15 mouse cellular contexts compared by ENCODE assay signal in the genomic region with DNA sequence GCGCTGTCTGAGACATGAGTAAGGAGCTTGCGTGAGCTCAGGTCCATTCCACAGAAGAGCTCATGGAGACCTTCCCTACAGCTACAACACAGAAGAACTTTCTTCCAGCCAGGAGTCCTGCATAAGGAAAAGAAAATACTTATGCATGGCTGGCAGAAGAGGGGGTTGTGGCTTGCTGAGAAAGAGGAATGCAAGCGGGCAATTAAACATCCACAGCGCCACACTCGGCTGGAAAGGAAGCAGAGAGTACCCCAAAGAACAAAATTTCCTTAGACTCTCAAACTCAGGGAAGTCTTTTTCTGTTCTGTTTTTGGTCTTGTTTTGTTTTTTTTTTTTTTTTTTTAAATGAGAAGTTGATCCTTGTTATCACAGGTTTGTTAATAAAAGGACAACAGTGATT.
DNase-seq lines count a peak whose midpoint lies in the region; ATAC-seq and TF ChIP-seq lines count a peak whose summit lies in the region.
"Had no signal": no experiment of that assay in that cellular context is flagged by ENCODE, and none has a peak within 500 bp of the region (broad histone marks: within the 10 kb centered on the region; RNA-seq: fewer than 3 reads in every experiment).

No protein-coding gene starts in this region.

- DNase-seq in gastrocnemius, adult 2 months = no peak
- DNase-seq in gastrocnemius, postnatal 10 days = no peak
- peak; percentile 38 for DNase-seq in kidney, adult 2 months
- no peak for DNase-seq in kidney, adult 11 months
- DNase-seq in lung, embryonic 14.5 days = peak; percentile 34
- no peak for DNase-seq in hindbrain, postnatal 0 days (ENCODE audit: low spot score)
- DNase-seq: adrenal gland, adult 8-10 months; cerebellum, adult 9-11 months; right cerebral cortex, postnatal 4 days had no signal

- no peak for TF ChIP-seq CTCF in gastrocnemius, adult 2 months (IDR thresholded peaks at IDR 0.05)
- no peak for TF ChIP-seq CTCF in kidney, adult 2 months (conservative IDR thresholded peaks at IDR 0.05; ENCODE audit: insufficient read depth, insufficient read length, low read depth, low read length)
- TF ChIP-seq CTCF in lung, embryonic 14.5 days (IDR thresholded peaks at IDR 0.05; ENCODE audit: low read depth) = no peak
- TF ChIP-seq CTCF in hindbrain, postnatal 0 days (IDR thresholded peaks at IDR 0.05; ENCODE audit: low read depth) = no peak

- 0 out of 2 replicates have a peak overlapping the region, but pooled peaks have one; percentile 41 for H3K27ac ChIP-seq in gastrocnemius, adult 2 months
- H3K27ac ChIP-seq in kidney, adult 2 months (ENCODE audit: insufficient read depth, low read depth, low read length) = peak overlapping the region; percentile 95
- peak overlapping the region; percentile 82 for H3K27ac ChIP-seq in lung, embryonic 14.5 days (ENCODE audit: low read depth)
- peak overlapping the region; percentile 49 for H3K27ac ChIP-seq in stomach, embryonic 16.5 days (ENCODE audit: low read length)
- no peak overlapping the region for H3K27ac ChIP-seq in midbrain, embryonic 16.5 days (ENCODE audit: low read length)
- H3K27ac ChIP-seq in hindbrain, postnatal 0 days = no peak overlapping the region
- H3K27ac ChIP-seq: hindbrain, embryonic 12.5 days; left cerebral cortex, adult 2 months; liver, embryonic 15.5 days had no signal

- H3K27me3 ChIP-seq in kidney, adult 2 months (replicated peaks; ENCODE audit: control insufficient read depth, insufficient read depth, low read length) = no peaks in the 10 kb centered on the region
- no peaks in the 10 kb centered on the region for H3K27me3 ChIP-seq in lung, embryonic 14.5 days (ENCODE audit: insufficient read depth, low read length)
- H3K27me3 ChIP-seq in stomach, embryonic 16.5 days (ENCODE audit: control insufficient read depth, insufficient read depth, low read length) = no peaks in the 10 kb centered on the region
- H3K27me3 ChIP-seq in midbrain, embryonic 16.5 days (ENCODE audit: control insufficient read depth, insufficient read depth, low read depth, low read length) = no peaks in the 10 kb centered on the region
- no peaks in the 10 kb centered on the region for H3K27me3 ChIP-seq in hindbrain, postnatal 0 days (ENCODE audit: insufficient read depth, low read length)
- H3K27me3 ChIP-seq: hindbrain, embryonic 12.5 days; liver, embryonic 15.5 days had no signal

- ATAC-seq in lung, embryonic 14.5 days (ENCODE audit: insufficient read depth) = no peak
- no peak for ATAC-seq in stomach, embryonic 16.5 days (ENCODE audit: insufficient read depth, low FRiP score)
- no peak for ATAC-seq in midbrain, embryonic 16.5 days
- no peak for ATAC-seq in hindbrain, postnatal 0 days

- WGBS in kidney, adult 2 months = 55% methylated on average over 5 of the region's 5 CpGs
- WGBS in lung, embryonic 14.5 days = 73% methylated on average over 5 of the region's 5 CpGs
- 76% methylated on average over 5 of the region's 5 CpGs for WGBS in stomach, embryonic 16.5 days
- WGBS in midbrain, embryonic 16.5 days = 89% methylated on average over 5 of the region's 5 CpGs
- 93% methylated on average over 5 of the region's 5 CpGs for WGBS in hindbrain, postnatal 0 days

- intact Hi-C loops in gastrocnemius, adult 2 months (cut with DNase I) = no loop called here

- no peaks in the 10 kb centered on the region for H3K36me3 ChIP-seq in kidney, adult 2 months (ENCODE audit: control insufficient read depth, insufficient read depth, low read length)
- H3K36me3 ChIP-seq in lung, embryonic 14.5 days (ENCODE audit: insufficient read depth) = no peaks in the 10 kb centered on the region
- no peaks in the 10 kb centered on the region for H3K36me3 ChIP-seq in stomach, embryonic 16.5 days (ENCODE audit: control insufficient read depth, insufficient read depth, low read length)
- H3K36me3 ChIP-seq in midbrain, embryonic 16.5 days (ENCODE audit: control insufficient read depth, insufficient read depth, low read length) = no peaks in the 10 kb centered on the region
- H3K36me3 ChIP-seq in hindbrain, postnatal 0 days (ENCODE audit: insufficient read depth, low read length) = no peaks in the 10 kb centered on the region
- H3K36me3 ChIP-seq: hindbrain, embryonic 12.5 days; liver, embryonic 15.5 days had no signal

- peaks cover 4% of the 10 kb centered on the region for H3K4me1 ChIP-seq in kidney, adult 2 months (ENCODE audit: control insufficient read depth, insufficient read depth, low read length)
- H3K4me1 ChIP-seq in lung, embryonic 14.5 days (ENCODE audit: insufficient read depth) = peaks cover 33% of the 10 kb centered on the region
- H3K4me1 ChIP-seq in stomach, embryonic 16.5 days (ENCODE audit: control insufficient read depth, insufficient read depth, low read length) = peaks cover 12% of the 10 kb centered on the region; the same call in 1 of the 2 replicates
- no peaks in the 10 kb centered on the region for H3K4me1 ChIP-seq in midbrain, embryonic 16.5 days (ENCODE audit: control insufficient read depth, insufficient read depth, low read length)
- H3K4me1 ChIP-seq in hindbrain, postnatal 0 days (ENCODE audit: insufficient read depth, low read length) = no peaks in the 10 kb centered on the region
- H3K4me1 ChIP-seq: liver, embryonic 15.5 days had no signal

- H3K4me2 ChIP-seq in lung, embryonic 14.5 days = 0 out of 2 replicates have a peak overlapping the region, but pooled peaks have one; percentile 8
- H3K4me2 ChIP-seq in stomach, embryonic 16.5 days (ENCODE audit: low read depth, low read length) = no peak overlapping the region
- no peak overlapping the region for H3K4me2 ChIP-seq in midbrain, embryonic 16.5 days (ENCODE audit: low read length)
- H3K4me2 ChIP-seq in hindbrain, postnatal 0 days (ENCODE audit: low read depth, low read length) = no peak overlapping the region
- H3K4me2 ChIP-seq: hindbrain, embryonic 12.5 days; liver, embryonic 15.5 days; midbrain, embryonic 11.5 days had no signal

- no peaks in the 10 kb centered on the region for H3K9me3 ChIP-seq in lung, embryonic 14.5 days (ENCODE audit: low read depth, low read length)
- no peaks in the 10 kb centered on the region for H3K9me3 ChIP-seq in stomach, embryonic 16.5 days (replicated peaks; ENCODE audit: control insufficient read depth, low read length)
- H3K9me3 ChIP-seq in midbrain, embryonic 16.5 days (replicated peaks; ENCODE audit: control insufficient read depth, low read length, poor library complexity, severe bottlenecking) = no peaks in the 10 kb centered on the region
- no peaks in the 10 kb centered on the region for H3K9me3 ChIP-seq in hindbrain, postnatal 0 days (ENCODE audit: low read length)
- H3K9me3 ChIP-seq: hindbrain, embryonic 12.5 days; liver, embryonic 15.5 days had no signal

- no peak for TF ChIP-seq POLR2A in kidney, adult 2 months (IDR thresholded peaks at IDR 0.05; ENCODE audit: low read depth, low read length)

- H3K9ac ChIP-seq in lung, embryonic 14.5 days = no peak overlapping the region
- H3K9ac ChIP-seq in stomach, embryonic 16.5 days (ENCODE audit: low read length) = no peak overlapping the region
- no peak overlapping the region for H3K9ac ChIP-seq in midbrain, embryonic 16.5 days (ENCODE audit: low read depth, low read length)
- no peak overlapping the region for H3K9ac ChIP-seq in hindbrain, postnatal 0 days (replicated peaks; ENCODE audit: low read length)
- H3K9ac ChIP-seq: hindbrain, embryonic 12.5 days; liver, embryonic 15.5 days had no signal

- H3K4me3 ChIP-seq in gastrocnemius, adult 2 months = no peak overlapping the region
- peak overlapping the region; percentile 40; the same call in 1 of the 2 replicates for H3K4me3 ChIP-seq in kidney, adult 2 months (ENCODE audit: insufficient read depth, low read depth, low read length)
- no peak overlapping the region for H3K4me3 ChIP-seq in lung, embryonic 14.5 days (ENCODE audit: low read depth, low read length)
- no peak overlapping the region for H3K4me3 ChIP-seq in stomach, embryonic 16.5 days (replicated peaks; ENCODE audit: low read length)
- H3K4me3 ChIP-seq in midbrain, embryonic 16.5 days (ENCODE audit: low read depth, low read length) = no peak overlapping the region
- H3K4me3 ChIP-seq in hindbrain, postnatal 0 days (ENCODE audit: low read length) = no peak overlapping the region
- H3K4me3 ChIP-seq: hindbrain, embryonic 12.5 days; left cerebral cortex, adult 2 months; liver, embryonic 15.5 days had no signal

Comparison
In these comparisons a context has a peak if more than half of its experiments do, and no peak if none do; other contexts are left out.
1. DNase-seq: peak in kidney, adult 2 months (single experiment) and lung, embryonic 14.5 days (single experiment); none in gastrocnemius, adult 2 months (single experiment), gastrocnemius, postnatal 10 days (single experiment), kidney, adult 11 months (single experiment) and hindbrain, postnatal 0 days (single experiment).
2. H3K27ac ChIP-seq: peak in gastrocnemius, adult 2 months (single experiment), kidney, adult 2 months (single experiment), lung, embryonic 14.5 days (single experiment) and stomach, embryonic 16.5 days (single experiment); none in midbrain, embryonic 16.5 days (single experiment) and hindbrain, postnatal 0 days (single experiment).